Mouse (Mus musculus) thymus, adult 2 months (tissue): ENCODE measurements around the gene Lyrm9.

Experiments
- CTCF ChIP-seq: fragments of 200-500 bp; IDR thresholded peaks from 2 replicates; pipeline ENCODE4 v1.5.1; 2012; ENCODE audit warnings: mild to moderate bottlenecking, control low read depth, low read length, moderate library complexity, borderline replicate concordance; ENCODE audit not compliant: control insufficient read depth, poor library complexity, insufficient read depth; ENCODE audit errors: extremely low read depth
- POLR2A ChIP-seq: fragments of 200-500 bp; IDR thresholded peaks from 2 replicates; pipeline ENCODE4 v1.6.1; 2012; ENCODE audit warnings: mild to moderate bottlenecking, low read length, control low read depth, moderate library complexity; ENCODE audit not compliant: control insufficient read depth, poor library complexity, insufficient read depth; ENCODE audit errors: extremely low read depth

- TF ChIP-seq POLR2A (no peak), CTCF (no peak)
These were observed 1.2 kb downstream of the Lyrm9 start for GRCm38 (mm10) chr11:78827546-78827945.
